Mouse (Mus musculus) hindbrain, postnatal 0 days (tissue): ENCODE measurements around the gene Rora. TPM values are rescaled to one million over a fixed set of nuclear protein-coding genes. Genes with fewer than 3 reads are reported as not detected.
"Not testable (repeated sequence)": the region's sequence is repeated elsewhere in the genome, so short reads cannot be mapped to it uniquely, and the experiment has no call there.

Source experiments
- ATAC-seq: fragments of 200-750 bp; cut with Nextera tagmentation; 2 replicates; pipeline ENCODE4 v1.8.0; 2017; ENCODE audit warnings: mild to moderate bottlenecking, moderate TSS enrichment, moderate library complexity
- DNase-seq: peaks from one replicate; pipeline ENCODE4 v3.0.0-alpha.2; 2015; ENCODE audit warnings: low spot score
- H3K27ac ChIP-seq: fragments of 300-500 bp; sonication (generic); 2 replicates; pipeline ENCODE4 v1.5.1; 2014; ENCODE audit warnings: mild to moderate bottlenecking
- H3K27me3 ChIP-seq: fragments of 300-500 bp; sonication (generic); 2 replicates; pipeline ENCODE4 v1.6.1; 2014; ENCODE audit warnings: low read length, mixed read lengths; ENCODE audit not compliant: insufficient read depth
- H3K36me3 ChIP-seq: fragments of 300-500 bp; sonication (generic); 2 replicates; pipeline ENCODE4 v1.6.1; 2014; ENCODE audit warnings: low read length, mixed read lengths; ENCODE audit not compliant: insufficient read depth
- H3K4me1 ChIP-seq: fragments of 300-500 bp; sonication (generic); 2 replicates; pipeline ENCODE4 v1.6.1; 2014; ENCODE audit warnings: antibody characterized with exemption, low read length, mixed read lengths; ENCODE audit not compliant: insufficient read depth
- H3K4me2 ChIP-seq: fragments of 300-500 bp; sonication (generic); 2 replicates; pipeline ENCODE4 v1.6.1; 2014; ENCODE audit warnings: low read depth, mild to moderate bottlenecking, low read length, moderate library complexity, mixed read lengths
- H3K4me3 ChIP-seq: fragments of 300-500 bp; sonication (generic); 2 replicates; pipeline ENCODE4 v1.5.1; 2014; ENCODE audit warnings: low read length
- H3K9ac ChIP-seq: fragments of 300-500 bp; sonication (generic); replicated peaks from 2 replicates; pipeline ENCODE4 v1.6.1; 2014; ENCODE audit warnings: mild to moderate bottlenecking, low read length, moderate library complexity, mixed read lengths
- H3K9me3 ChIP-seq: fragments of 300-500 bp; sonication (generic); 2 replicates; pipeline ENCODE4 v1.6.1; 2016; ENCODE audit warnings: low read length, mixed read lengths
- CTCF ChIP-seq: IDR thresholded peaks from 2 replicates; pipeline ENCODE4 v1.5.1; 2016; ENCODE audit warnings: antibody characterized with exemption, control low read depth, low read depth
- WGBS: fragments of 180-500 bp; shearing (Covaris S2); extraction: QIAGEN DNeasy Blood & Tissue Kit; methylation state at CpG from one replicate; pipeline ENCODE4 v1.1.7; 2014; 5-methylcytosine and 5-hydroxymethylcytosine counted together
- polyA plus RNA-seq: library from polyadenylated mRNA; unstranded; fragments of >200 nt; fragmentation: Nextera tagmentation; extraction: Ambion mirVana; gene quantifications from 2 replicates; pipeline ENCODE4 v1.2.1, GENCODE M21; 2015
- total RNA-seq: library from RNA; depleted of rRNA; stranded (reverse); fragments of >200 nt; gene quantifications from 2 replicates; pipeline ENCODE4 v1.2.3, GENCODE M21; 2014

Gene Rora
- total and polyA plus RNA-seq, 2 experiments from 2014 or later: 27.5 to 59.4 TPM

- DNase-seq (no peak), ATAC-seq (no peak)
- H3K27me3 ChIP-seq: no peaks in the 10 kb centered on the region
- H3K4me2 ChIP-seq: no peak overlapping the region
- TF ChIP-seq CTCF: no peak
- no peaks in the 10 kb centered on the region for H3K36me3 ChIP-seq
- H3K9ac ChIP-seq: no peak overlapping the region
- no peak overlapping the region for H3K27ac ChIP-seq
- no peaks in the 10 kb centered on the region for H3K9me3 ChIP-seq
- H3K4me3 ChIP-seq: no peak overlapping the region
- WGBS: 91% methylated on average over 1 of the region's 1 CpGs
- peaks cover 28% of the 10 kb centered on the region for H3K4me1 ChIP-seq
These were observed 433.7 kb downstream of the Rora start for GRCm38 (mm10) chr9:69087325-69087724.

- no peaks in the 10 kb centered on the region for H3K36me3 ChIP-seq
- no peak overlapping the region for H3K4me2 ChIP-seq
- peaks cover 16% of the 10 kb centered on the region; the same call in 1 of the 2 replicates for H3K4me1 ChIP-seq
These were observed 437.2 kb downstream of the Rora start for GRCm38 (mm10) chr9:69090749-69091270.

GRCm38 (mm10) chr9:69092119-69093013, 438.8 kb downstream of the Rora start:
- peak; percentile 45; the same call in 1 of the 2 replicates for ATAC-seq
- WGBS: 56% methylated on average over 15 of the region's 15 CpGs
- peak overlapping the region; percentile 41; the same call in 1 of the 2 replicates for H3K27ac ChIP-seq
- H3K27me3 ChIP-seq: no peaks in the 10 kb centered on the region
- H3K9me3 ChIP-seq: no peaks in the 10 kb centered on the region
- peak; percentile 66 for DNase-seq
- H3K9ac ChIP-seq: no peak overlapping the region
- H3K4me1 ChIP-seq: peaks cover 16% of the 10 kb centered on the region; the same call in 1 of the 2 replicates
- no peak overlapping the region for H3K4me3 ChIP-seq
- H3K36me3 ChIP-seq: no peaks in the 10 kb centered on the region
- peak; percentile 19; the same call in 1 of the 2 replicates for TF ChIP-seq CTCF
- no peak overlapping the region for H3K4me2 ChIP-seq

More at GRCm38 (mm10) chr9:69090749-69091270, 437.2 kb downstream of the Rora start:
- 54% methylated on average over 5 of the region's 5 CpGs for WGBS
- DNase-seq (no peak), ATAC-seq (no peak)
- no peak for TF ChIP-seq CTCF
- Histone ChIP-seq H3K9me3 (no peaks in the 10 kb centered on the region), H3K27ac (no peak overlapping the region), H3K27me3 (no peaks in the 10 kb centered on the region), H3K4me3 (no peak overlapping the region), H3K9ac (no peak overlapping the region)

- not testable (repeated sequence) for H3K4me1 ChIP-seq, H3K4me2 ChIP-seq, H3K9me3 ChIP-seq, H3K27ac ChIP-seq, H3K4me3 ChIP-seq, H3K27me3 ChIP-seq, H3K9ac ChIP-seq, DNase-seq, H3K36me3 ChIP-seq, ATAC-seq
- 89% methylated on average over 5 of the region's 5 CpGs for WGBS
These were observed 446.7 kb downstream of the Rora start for GRCm38 (mm10) chr9:69100153-69100756.

GRCm38 (mm10) chr9:69104321-69104720, 450.7 kb downstream of the Rora start:
- Histone ChIP-seq H3K9ac (no peak overlapping the region), H3K4me3 (no peak overlapping the region), H3K9me3 (no peaks in the 10 kb centered on the region), H3K4me2 (no peak overlapping the region), H3K27ac (no peak overlapping the region), H3K4me1 (no peaks in the 10 kb centered on the region), H3K36me3 (no peaks in the 10 kb centered on the region), H3K27me3 (no peaks in the 10 kb centered on the region)
- no peak for TF ChIP-seq CTCF
- DNase-seq (no peak), ATAC-seq (no peak)
- WGBS: 63% methylated on average over 5 of the region's 5 CpGs

GRCm38 (mm10) chr9:69109618-69110300, 456.2 kb downstream of the Rora start:
- no peaks in the 10 kb centered on the region for H3K27me3 ChIP-seq
- no peak overlapping the region for H3K9ac ChIP-seq
- H3K4me2 ChIP-seq: no peak overlapping the region
- no peaks in the 10 kb centered on the region for H3K36me3 ChIP-seq
- H3K27ac ChIP-seq: no peak overlapping the region
- no peak for ATAC-seq
- H3K4me3 ChIP-seq: no peak overlapping the region
- H3K4me1 ChIP-seq: no peaks in the 10 kb centered on the region
- no peak for TF ChIP-seq CTCF
- no peak for DNase-seq
- 90% methylated on average over 2 of the region's 2 CpGs for WGBS
- H3K9me3 ChIP-seq: no peaks in the 10 kb centered on the region
